Mouse (Mus musculus) cortical plate, adult 2 months (tissue): Measurements from ENCODE around the gene Clec5a. TPM values are rescaled to one million over a fixed set of nuclear protein-coding genes. Genes with fewer than 3 reads are reported as not detected.
"Not testable (repeated sequence)": the region's sequence is repeated elsewhere in the genome, so short reads cannot be mapped to it uniquely, and the experiment has no call there.

Source experiments
- H3K27ac ChIP-seq: fragments of 200-500 bp; 2 replicates; pipeline ENCODE4 v1.5.1; 2012; ENCODE audit warnings: low read length, control low read depth, inconsistent platforms; ENCODE audit not compliant: insufficient read depth
- H3K4me1 ChIP-seq: fragments of 200-500 bp; 2 replicates; pipeline ENCODE4 v1.6.1; 2011; ENCODE audit warnings: low read length; ENCODE audit not compliant: control insufficient read depth, insufficient read depth
- H3K4me3 ChIP-seq: fragments of 200-500 bp; 2 replicates; pipeline ENCODE4 v1.5.1; 2011; ENCODE audit warnings: mild to moderate bottlenecking, low read length, control low read depth; ENCODE audit not compliant: insufficient read depth
- CTCF ChIP-seq: fragments of 200-500 bp; IDR thresholded peaks from 2 replicates; pipeline ENCODE4 v1.5.1; 2011; ENCODE audit warnings: mild to moderate bottlenecking, control low read depth, low read length; ENCODE audit not compliant: insufficient read depth; ENCODE audit errors: extremely low read depth
- POLR2A ChIP-seq: fragments of 200-500 bp; IDR thresholded peaks from 2 replicates; pipeline ENCODE4 v1.6.1; 2011; ENCODE audit warnings: mild to moderate bottlenecking, low read length, control low read depth; ENCODE audit not compliant: insufficient read depth; ENCODE audit errors: extremely low read depth
- polyA plus RNA-seq: library from polyadenylated mRNA; depleted of rRNA; stranded (reverse); fragments of >200 nt; gene quantifications from 2 replicates; pipeline ENCODE4 v1.2.3, GENCODE M21; 2012; rRNA removed

Clec5a gene
- polyA plus RNA-seq = 3.0 and 3.9 TPM in 2 replicates

GRCm38 (mm10) chr6:40585645-40586044 is at the start of gene Clec5a:
TSS of gene Clec5a (minus strand) at chr6:40585821.
- TF ChIP-seq POLR2A (no peak), CTCF (no peak)
- Histone ChIP-seq H3K4me1 (no peaks in the 10 kb centered on the region), H3K27ac (no peak within 1 kb of the TSS), H3K4me3 (no peak within 1 kb of the TSS)

- Histone ChIP-seq H3K4me3 (no peak overlapping the region), H3K4me1 (no peaks in the 10 kb centered on the region), H3K27ac (no peak overlapping the region)
- no peak for TF ChIP-seq POLR2A
- no peak for TF ChIP-seq CTCF
Measured at GRCm38 (mm10) chr6:40634640-40635071, 49.0 kb upstream of the Clec5a start.

GRCm38 (mm10) chr6:40628406-40629000 is 42.9 kb upstream of the Clec5a start, which contains the start of gene Mgam:
TSS of gene Mgam (plus strand) at chr6:40628831.
- no peaks in the 10 kb centered on the region for H3K4me1 ChIP-seq
- TF ChIP-seq POLR2A = no peak
- no peak for TF ChIP-seq CTCF
- H3K27ac ChIP-seq = no peak within 1 kb of the TSS

GRCm38 (mm10) chr6:40626111-40626510 is 40.5 kb upstream of the Clec5a start:
- no peak overlapping the region for H3K4me3 ChIP-seq
- no peak overlapping the region for H3K27ac ChIP-seq
- H3K4me1 ChIP-seq = no peaks in the 10 kb centered on the region
- TF ChIP-seq CTCF (no peak), POLR2A (no peak)

More at GRCm38 (mm10) chr6:40628406-40629000, 42.9 kb upstream of the Clec5a start, which contains the start of gene Mgam:
- H3K4me3 ChIP-seq = no peak within 1 kb of the TSS

- Histone ChIP-seq H3K27ac (no peak overlapping the region), H3K4me1 (no peaks in the 10 kb centered on the region), H3K4me3 (no peak overlapping the region)
- no peak for TF ChIP-seq POLR2A
- TF ChIP-seq CTCF = peak; percentile 78
Measured at GRCm38 (mm10) chr6:40617965-40618364, 32.3 kb upstream of the Clec5a start.

GRCm38 (mm10) chr6:40613260-40613852 is 27.7 kb upstream of the Clec5a start, which contains the start of gene Tas2r138:
TSS of gene Tas2r138 (minus strand) at chr6:40613310.
- Histone ChIP-seq H3K4me3 (no peak within 1 kb of the TSS), H3K4me1 (no peaks in the 10 kb centered on the region; the same call in 1 of the 2 replicates)
- TF ChIP-seq POLR2A = no peak
- no peak for TF ChIP-seq CTCF

GRCm38 (mm10) chr6:40610244-40610643 is 24.6 kb upstream of the Clec5a start:
- Histone ChIP-seq H3K4me1 (no peaks in the 10 kb centered on the region; the same call in 1 of the 2 replicates), H3K27ac (no peak overlapping the region), H3K4me3 (no peak overlapping the region)
- TF ChIP-seq POLR2A = no peak
- TF ChIP-seq CTCF = no peak

More at GRCm38 (mm10) chr6:40613260-40613852, 27.7 kb upstream of the Clec5a start, which contains the start of gene Tas2r138:
- H3K27ac ChIP-seq = no peak within 1 kb of the TSS

GRCm38 (mm10) chr6:40607431-40607830 is 21.8 kb upstream of the Clec5a start:
- Histone ChIP-seq H3K4me3 (no peak overlapping the region), H3K4me1 (no peaks in the 10 kb centered on the region; the same call in 1 of the 2 replicates), H3K27ac (no peak overlapping the region)
- TF ChIP-seq CTCF = no peak
- no peak for TF ChIP-seq POLR2A

- not testable (repeated sequence) for H3K27ac ChIP-seq, H3K4me1 ChIP-seq, H3K4me3 ChIP-seq
Measured at GRCm38 (mm10) chr6:40598546-40598945, 12.9 kb upstream of the Clec5a start.

GRCm38 (mm10) chr6:40594804-40595550 is 9.4 kb upstream of the Clec5a start:
- Histone ChIP-seq H3K27ac (no peak overlapping the region), H3K4me3 (no peak overlapping the region), H3K4me1 (no peaks in the 10 kb centered on the region)
- TF ChIP-seq CTCF (no peak), POLR2A (no peak)

GRCm38 (mm10) chr6:40588346-40588745 is 2.7 kb upstream of the Clec5a start:
- no peak overlapping the region for H3K27ac ChIP-seq
- no peak overlapping the region for H3K4me3 ChIP-seq
- no peak for TF ChIP-seq CTCF
- TF ChIP-seq POLR2A = no peak
- no peaks in the 10 kb centered on the region for H3K4me1 ChIP-seq
